Comparison of ENCODE assay signal across 8 mouse cellular contexts in genomic region chr15:102203835-102204381, GRCm38 (mm10). TPM values are rescaled to one million over a fixed set of nuclear protein-coding genes. Genes with fewer than 3 reads are reported as not detected.
DNase-seq lines count a peak whose midpoint lies in the region; ATAC-seq and TF ChIP-seq lines count a peak whose summit lies in the region.

No protein-coding gene starts in this region.

- peak overlapping the region; percentile 84 for H3K4me3 ChIP-seq in heart, embryonic 12.5 days
- peak overlapping the region; percentile 80 for H3K4me3 ChIP-seq in liver, embryonic 12.5 days
- peak overlapping the region; percentile 67 for H3K4me3 ChIP-seq in stomach, embryonic 14.5 days (ENCODE audit: low read depth, low read length)

- WGBS in heart, embryonic 12.5 days: under 1% methylated on average over 45 of the region's 72 CpGs
- 2% methylated on average over 35 of the region's 72 CpGs for WGBS in liver, embryonic 12.5 days (ENCODE audit: insufficient replicate concordance)
- 0% methylated on average over 29 of the region's 72 CpGs for WGBS in stomach, embryonic 14.5 days

- H3K4me1 ChIP-seq in heart, embryonic 12.5 days (replicated peaks): peaks cover 29% of the 10 kb centered on the region
- peaks cover 42% of the 10 kb centered on the region for H3K4me1 ChIP-seq in liver, embryonic 12.5 days
- peaks cover 27% of the 10 kb centered on the region for H3K4me1 ChIP-seq in stomach, embryonic 14.5 days (ENCODE audit: control insufficient read depth, insufficient read depth, low read length)

- no peak for TF ChIP-seq CTCF in brain, embryonic 14.5 days (IDR thresholded peaks at IDR 0.05; ENCODE audit: borderline replicate concordance, extremely low read depth, insufficient read depth, insufficient read length)

- peak overlapping the region; percentile 88 for H3K4me2 ChIP-seq in heart, embryonic 12.5 days
- H3K4me2 ChIP-seq in liver, embryonic 12.5 days: peak overlapping the region; percentile 93
- peak overlapping the region; percentile 53 for H3K4me2 ChIP-seq in stomach, embryonic 14.5 days (replicated peaks; ENCODE audit: low read depth, low read length)

- H3K27me3 ChIP-seq in heart, embryonic 12.5 days (replicated peaks): no peaks in the 10 kb centered on the region
- H3K27me3 ChIP-seq in liver, embryonic 12.5 days (replicated peaks): no peaks in the 10 kb centered on the region
- no peaks in the 10 kb centered on the region for H3K27me3 ChIP-seq in stomach, embryonic 14.5 days (ENCODE audit: control insufficient read depth, insufficient read depth, low read length)

- peak; percentile 69 for ATAC-seq in heart, embryonic 12.5 days (ENCODE audit: insufficient number of reproducible peaks, low FRiP score)
- ATAC-seq in liver, embryonic 12.5 days: peak; percentile 36
- peak; percentile 34 for ATAC-seq in stomach, embryonic 14.5 days (ENCODE audit: insufficient number of reproducible peaks, insufficient read depth, low FRiP score, low read depth)

- peak overlapping the region; percentile 92 for H3K9ac ChIP-seq in heart, embryonic 12.5 days
- H3K9ac ChIP-seq in liver, embryonic 12.5 days: peak overlapping the region; percentile 89
- peak overlapping the region; percentile 89 for H3K9ac ChIP-seq in stomach, embryonic 14.5 days (replicated peaks; ENCODE audit: low read depth, low read length)

- peak overlapping the region; percentile 99 for H3K27ac ChIP-seq in heart, embryonic 12.5 days (ENCODE audit: poor library complexity, severe bottlenecking)
- peak overlapping the region; percentile 98 for H3K27ac ChIP-seq in liver, embryonic 12.5 days
- peak overlapping the region; percentile 99 for H3K27ac ChIP-seq in stomach, embryonic 14.5 days (ENCODE audit: low read length)

- H3K9me3 ChIP-seq in heart, embryonic 12.5 days (replicated peaks): no peaks in the 10 kb centered on the region
- H3K9me3 ChIP-seq in liver, embryonic 12.5 days (replicated peaks): no peaks in the 10 kb centered on the region
- no peaks in the 10 kb centered on the region for H3K9me3 ChIP-seq in stomach, embryonic 14.5 days (ENCODE audit: control insufficient read depth, low read depth, low read length)

- no peak; the same call in 1 of the 2 replicates for TF ChIP-seq POLR2A in brain, embryonic 14.5 days (IDR thresholded peaks at IDR 0.05; ENCODE audit: borderline replicate concordance, extremely low read depth, insufficient read depth, insufficient read length, poor library complexity, severe bottlenecking)

- peaks cover 40% of the 10 kb centered on the region for H3K36me3 ChIP-seq in heart, embryonic 12.5 days
- H3K36me3 ChIP-seq in liver, embryonic 12.5 days: peaks cover 42% of the 10 kb centered on the region
- H3K36me3 ChIP-seq in stomach, embryonic 14.5 days (ENCODE audit: control insufficient read depth, insufficient read depth, low read length): peaks cover 31% of the 10 kb centered on the region

- DNase-seq in CD4-positive, CD25-positive, alpha-beta regulatory T cell, adult 2 months (ENCODE audit: low read depth, low spot score): peak; percentile 82
- peak; percentile 88 for DNase-seq in brain, embryonic 14.5 days (ENCODE audit: low read depth)
- peak; percentile 72 for DNase-seq in fat pad, adult 2 months (ENCODE audit: extremely low read depth, low read depth, low spot score)
- peak; percentile 83 for DNase-seq in kidney, postnatal 10 days
- DNase-seq in natural killer cell, adult 2 months (ENCODE audit: low spot score in 2 of 2): peak; percentile 34 to 55

RNA-seq across cellular contexts. Expression of gene Csad, which starts 0.6 kb away (rescaled TPM):
- polyA plus RNA-seq in brain, embryonic 14.5 days (2012; rRNA removed): 45.4 and 50.8 TPM in 2 replicates
- polyA plus RNA-seq in heart, embryonic 12.5 days (2016; fragmentation: Nextera tagmentation; extraction: Ambion mirVana): 39.1 and 39.4 TPM in 2 replicates
- 21.9 and 26.6 TPM in 2 replicates for polyA plus RNA-seq in liver, embryonic 12.5 days (2016; fragmentation: Nextera tagmentation; extraction: Ambion mirVana)
- 60.5 and 63.9 TPM in 2 replicates for polyA plus RNA-seq in stomach, embryonic 14.5 days (2014; fragmentation: Nextera tagmentation; extraction: Ambion mirVana)

RNA-seq across cellular contexts. Expression of gene Zfp740, which starts 0.9 kb away (rescaled TPM):
- polyA plus RNA-seq in brain, embryonic 14.5 days (2012; rRNA removed): 91.1 and 96.5 TPM in 2 replicates
- polyA plus RNA-seq in heart, embryonic 12.5 days (2016; fragmentation: Nextera tagmentation; extraction: Ambion mirVana): 47.3 and 48.6 TPM in 2 replicates
- polyA plus RNA-seq in liver, embryonic 12.5 days (2016; fragmentation: Nextera tagmentation; extraction: Ambion mirVana): 31.2 and 32.0 TPM in 2 replicates
- 52.0 and 54.0 TPM in 2 replicates for polyA plus RNA-seq in stomach, embryonic 14.5 days (2014; fragmentation: Nextera tagmentation; extraction: Ambion mirVana)

RNA-seq across cellular contexts. Expression of gene Itgb7, which starts 27.8 kb away (rescaled TPM):
- 0.30 and 0.40 TPM in 2 replicates for polyA plus RNA-seq in brain, embryonic 14.5 days (2012; rRNA removed)
- 0.38 and 0.72 TPM in 2 replicates for polyA plus RNA-seq in heart, embryonic 12.5 days (2016; fragmentation: Nextera tagmentation; extraction: Ambion mirVana)
- polyA plus RNA-seq in liver, embryonic 12.5 days (2016; fragmentation: Nextera tagmentation; extraction: Ambion mirVana): 6.4 and 8.9 TPM in 2 replicates
- polyA plus RNA-seq in stomach, embryonic 14.5 days (2014; fragmentation: Nextera tagmentation; extraction: Ambion mirVana): 5.8 and 9.9 TPM in 2 replicates

RNA-seq across cellular contexts. Expression of gene Rarg, which starts 53.4 kb away (rescaled TPM):
- 9.1 and 11.0 TPM in 2 replicates for polyA plus RNA-seq in brain, embryonic 14.5 days (2012; rRNA removed)
- polyA plus RNA-seq in heart, embryonic 12.5 days (2016; fragmentation: Nextera tagmentation; extraction: Ambion mirVana): 12.0 TPM in 2 replicates
- 4.4 and 4.9 TPM in 2 replicates for polyA plus RNA-seq in liver, embryonic 12.5 days (2016; fragmentation: Nextera tagmentation; extraction: Ambion mirVana)
- polyA plus RNA-seq in stomach, embryonic 14.5 days (2014; fragmentation: Nextera tagmentation; extraction: Ambion mirVana): 36.9 and 40.5 TPM in 2 replicates

RNA-seq across cellular contexts. Expression of gene Soat2, which starts 53.6 kb away (rescaled TPM):
- 0.15 and 0.18 TPM in 2 replicates for polyA plus RNA-seq in brain, embryonic 14.5 days (2012; rRNA removed)
- 0.87 and 1.2 TPM in 2 replicates for polyA plus RNA-seq in heart, embryonic 12.5 days (2016; fragmentation: Nextera tagmentation; extraction: Ambion mirVana)
- polyA plus RNA-seq in liver, embryonic 12.5 days (2016; fragmentation: Nextera tagmentation; extraction: Ambion mirVana): 28.3 and 29.8 TPM in 2 replicates
- 2.1 and 2.2 TPM in 2 replicates for polyA plus RNA-seq in stomach, embryonic 14.5 days (2014; fragmentation: Nextera tagmentation; extraction: Ambion mirVana)

Comparison
In these comparisons a context has a peak if more than half of its experiments do, and no peak if none do; other contexts are left out.
1. Peak in every context shown above with its lines: DNase-seq, ATAC-seq, H3K4me3 ChIP-seq and H3K27ac ChIP-seq.